Mouse (Mus musculus) right cerebral cortex, adult 18-20 months (tissue): Measurements from ENCODE around the gene Gnpnat1.
A peak's percentile ranks its signal among the peaks of the same experiment; 100 is the strongest.

Source experiments
- DNase-seq: peaks from one replicate; pipeline ENCODE4 v3.0.0; 2022; ENCODE audit warnings: mixed read lengths

The Gnpnat1 gene

DNA sequence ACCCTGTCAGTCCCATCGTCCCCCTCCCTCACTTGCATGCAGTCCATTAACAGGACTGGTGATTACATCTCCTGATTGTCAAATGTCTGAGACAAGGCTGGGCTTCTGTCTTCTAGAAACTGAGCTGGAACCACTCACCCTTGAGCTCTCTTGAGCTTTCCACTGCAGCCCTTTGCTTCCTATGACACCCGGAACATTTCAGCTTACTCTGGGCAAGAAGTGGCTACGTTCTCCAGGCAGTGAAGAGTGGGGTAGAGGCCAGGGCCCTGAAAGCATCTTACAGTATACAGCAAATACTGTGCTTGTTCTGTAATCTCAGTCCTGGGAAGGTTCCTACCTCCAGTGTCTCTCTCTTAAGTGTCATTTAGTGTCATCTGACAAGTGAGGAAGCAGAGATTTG is 15.5 kb downstream of the Gnpnat1 start:
- DNase-seq: no peak

DNA sequence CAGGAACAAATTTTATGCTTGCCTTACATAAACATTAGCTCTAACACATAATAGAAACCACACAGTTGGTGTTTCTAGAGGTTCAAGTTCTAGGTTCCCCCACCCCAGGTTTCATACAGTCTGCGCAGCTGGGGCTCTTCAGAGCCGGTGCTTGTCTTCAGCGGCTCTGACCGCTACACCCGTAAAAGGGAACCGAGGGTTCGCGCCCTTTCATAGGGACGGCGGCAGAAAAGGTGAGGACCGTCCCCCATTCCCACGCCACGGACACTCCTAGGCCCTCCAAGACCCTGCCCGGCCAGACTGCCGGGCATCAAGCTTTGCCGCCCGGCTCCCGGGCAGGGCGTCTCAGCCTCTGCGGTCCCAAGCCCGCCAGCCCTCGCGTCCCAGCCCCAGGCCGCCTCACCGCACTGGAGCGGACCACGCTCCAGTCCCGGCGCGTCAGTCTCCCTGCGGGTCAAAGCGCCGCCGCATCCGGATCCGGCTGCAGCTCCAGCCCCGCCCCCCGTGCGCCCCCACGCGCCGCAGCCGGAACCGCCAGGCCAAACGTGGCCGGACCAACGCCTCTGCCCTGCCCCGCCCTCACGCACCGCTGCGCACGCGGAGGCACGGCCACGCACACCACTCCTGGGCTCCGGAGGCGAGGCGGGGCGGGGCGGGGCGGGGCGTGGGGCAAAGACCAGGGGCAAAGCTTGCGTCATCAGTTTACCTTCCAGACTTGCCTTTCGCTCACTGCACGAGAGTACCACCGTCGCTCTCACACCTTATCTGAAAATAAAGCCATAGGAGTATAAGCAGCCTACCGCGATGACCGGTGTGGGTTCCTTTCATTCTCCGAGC is 16.1 kb downstream of the Gnpnat1 start:
- peak; percentile 94 for DNase-seq

GRCm38 (mm10) chr14:45387480-45387879 is 17.2 kb downstream of the Gnpnat1 start:
- DNase-seq: no peak

GRCm38 (mm10) chr14:45385596-45385995 is 19.1 kb downstream of the Gnpnat1 start:
- DNase-seq: no peak

DNA sequence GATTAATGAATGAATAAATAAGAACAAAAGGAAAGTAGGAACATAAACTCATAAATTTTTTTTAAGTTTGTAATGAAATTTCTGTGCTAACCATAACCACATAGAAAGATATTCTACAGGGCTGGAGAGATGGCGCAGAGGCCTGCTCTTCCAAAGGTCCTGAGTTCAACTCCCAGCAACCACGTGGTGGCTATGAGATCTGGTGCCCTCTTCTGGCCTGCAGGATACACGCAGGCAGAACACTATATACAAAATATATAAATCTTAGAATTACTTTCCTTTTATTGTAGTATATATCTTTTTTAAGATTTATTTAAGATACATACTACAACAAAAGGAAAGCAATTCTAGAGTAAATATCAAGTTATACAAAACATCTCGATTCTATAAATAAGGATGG is 21.8 kb downstream of the Gnpnat1 start:
- no peak for DNase-seq

GRCm38 (mm10) chr14:45380756-45381155 is 24.0 kb downstream of the Gnpnat1 start:
- no peak for DNase-seq

DNA sequence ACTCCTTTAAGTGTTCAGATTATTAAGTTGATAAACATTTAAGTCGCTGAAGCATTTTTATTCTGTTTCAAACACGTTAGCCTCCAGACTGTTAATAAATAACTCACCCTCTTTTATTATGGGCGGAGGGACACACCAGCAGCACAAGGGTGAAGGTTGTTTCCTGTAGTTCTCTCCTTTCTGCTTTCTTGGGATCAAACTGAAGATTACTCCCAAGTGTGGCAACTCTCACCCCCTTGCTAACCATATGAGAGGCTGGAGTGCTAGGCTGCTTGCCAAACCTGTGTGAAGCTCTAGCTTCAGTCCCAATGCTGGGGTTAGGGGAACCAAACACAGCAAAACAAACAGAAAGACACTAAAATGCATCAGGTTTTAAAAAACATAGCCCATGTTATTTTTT is 25.9 kb downstream of the Gnpnat1 start:
- DNase-seq: no peak

- DNase-seq: no peak
Measured at GRCm38 (mm10) chr14:45365196-45365587, 39.5 kb downstream of the Gnpnat1 start.

DNA sequence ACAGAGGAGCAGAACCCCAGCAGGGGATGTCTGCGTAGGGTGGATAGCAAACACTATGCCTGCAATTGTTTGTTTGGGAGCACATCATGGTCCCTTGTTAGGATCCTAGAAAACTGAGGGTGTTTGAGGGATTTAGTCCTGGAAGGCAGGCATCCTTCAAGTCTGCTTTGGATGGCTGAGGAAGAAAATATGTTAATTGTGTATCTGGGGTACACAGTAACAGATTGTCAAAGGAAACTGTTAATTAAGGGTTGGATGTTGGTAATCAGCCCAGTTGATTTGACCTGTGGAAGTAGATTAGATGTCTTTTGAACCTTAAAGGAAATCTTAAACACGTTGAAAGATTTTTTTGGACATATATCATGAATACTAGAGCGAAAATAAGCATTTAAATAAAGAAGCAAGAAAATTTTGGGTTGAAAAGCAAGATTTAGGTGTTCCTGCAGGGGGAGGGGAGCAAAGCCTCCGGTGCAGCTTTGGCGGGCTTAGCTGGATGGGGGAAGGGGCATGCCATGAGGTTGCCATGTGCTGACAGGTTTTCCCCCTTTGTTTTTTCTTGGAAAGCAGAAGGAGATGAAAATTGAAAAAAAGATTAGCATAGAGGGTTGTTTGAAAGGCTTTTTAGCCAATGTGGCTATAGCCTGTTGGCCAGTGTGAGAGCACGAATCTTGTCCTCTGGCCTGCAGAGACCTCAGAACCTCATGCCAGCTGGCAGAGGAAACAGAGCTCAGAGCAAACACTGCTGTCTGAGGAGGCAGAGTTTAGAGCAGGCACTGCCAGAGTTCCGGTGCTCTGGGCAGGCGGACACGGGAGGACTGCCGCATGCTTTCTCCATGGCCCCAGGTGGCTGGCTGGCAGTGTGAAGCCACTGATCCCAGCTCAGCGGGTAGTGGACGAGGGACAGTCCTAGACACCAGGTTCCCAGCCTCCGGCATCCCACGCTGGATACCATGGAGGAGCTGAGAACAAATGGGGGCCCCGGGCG is 40.2 kb downstream of the Gnpnat1 start:
- DNase-seq: no peak

DNA sequence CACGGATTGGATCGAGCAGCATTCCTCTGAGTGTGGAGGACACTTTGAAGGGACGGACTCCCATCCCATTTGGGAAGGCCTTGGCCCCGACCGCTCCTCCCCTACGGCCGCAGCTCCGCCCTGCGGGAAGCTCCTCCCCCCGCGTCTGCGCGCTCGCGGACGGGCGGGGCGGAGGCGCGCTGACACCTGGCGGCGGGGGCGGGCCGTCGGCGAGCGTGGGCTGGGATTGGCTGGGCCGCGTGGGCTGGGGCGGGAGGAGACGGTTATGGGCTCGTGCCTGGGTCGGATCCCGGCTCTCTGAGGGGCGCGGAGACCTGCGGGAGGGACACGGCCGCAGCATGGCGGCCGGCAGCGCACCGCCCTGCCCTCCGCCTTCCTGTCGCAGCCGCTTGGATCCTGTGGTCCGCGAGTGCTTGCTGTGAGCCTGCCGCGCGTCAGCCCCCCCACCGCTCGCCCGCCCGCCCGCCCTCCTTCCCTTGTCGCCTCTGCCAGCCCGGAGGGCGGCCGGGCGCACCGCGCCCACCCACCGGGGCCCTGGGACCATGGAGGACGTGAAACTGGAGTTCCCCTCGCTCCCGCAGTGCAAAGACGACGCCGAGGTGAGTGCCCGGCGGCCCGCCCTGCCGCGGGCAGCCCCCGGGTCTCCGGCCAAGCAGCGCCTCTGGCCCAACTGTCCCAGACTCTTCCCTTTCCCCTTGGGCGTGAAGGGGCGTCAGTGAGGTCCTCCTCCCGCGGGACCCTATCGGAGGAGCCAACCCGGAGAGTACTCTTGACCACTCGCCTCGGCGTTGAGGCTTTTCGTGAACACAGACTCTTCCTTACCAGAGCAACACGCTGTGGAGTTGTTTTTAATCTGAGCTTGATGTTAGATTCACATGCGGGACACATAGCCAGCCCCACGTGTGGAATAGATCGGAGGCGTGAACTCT is 53.5 kb downstream of the Gnpnat1 start, which contains the start of gene Styx:
Styx (plus strand) TSS at position 163 of the 929 bp plus-strand sequence.
- DNase-seq: peak; percentile 93

DNA sequence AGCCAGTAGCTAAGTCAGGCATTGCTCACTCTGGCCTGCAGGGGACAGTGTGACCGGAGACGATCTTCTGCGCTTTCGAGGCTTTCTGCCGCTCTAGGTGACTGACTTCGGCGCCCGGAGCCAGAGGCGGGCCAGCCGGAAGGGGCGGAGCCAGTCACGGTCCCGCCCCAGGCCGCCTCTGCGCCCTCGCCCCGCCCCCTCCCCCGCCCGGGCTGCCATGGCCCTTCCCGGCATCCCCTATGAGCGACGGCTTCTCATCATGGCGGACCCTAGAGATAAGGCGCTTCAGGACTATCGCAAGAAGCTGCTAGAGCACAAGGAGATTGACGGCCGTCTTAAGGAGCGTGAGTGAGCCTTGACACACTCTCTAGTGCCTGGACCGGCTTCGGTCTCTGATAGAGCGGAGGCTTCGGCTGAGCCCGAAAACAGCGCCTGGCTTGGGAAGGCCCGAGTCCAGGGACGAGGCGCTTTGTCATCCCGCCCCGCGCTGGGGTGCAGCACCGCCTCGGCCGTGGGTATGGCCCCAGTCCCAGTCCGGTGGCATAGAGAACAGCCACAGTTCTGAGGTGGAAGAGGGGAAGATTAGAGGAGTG is 75.0 kb downstream of the Gnpnat1 start, which contains the start of gene Psmc6:
Psmc6 (plus strand) TSS at position 200 of the 593 bp plus-strand sequence.
- DNase-seq: peak; percentile 94

DNA sequence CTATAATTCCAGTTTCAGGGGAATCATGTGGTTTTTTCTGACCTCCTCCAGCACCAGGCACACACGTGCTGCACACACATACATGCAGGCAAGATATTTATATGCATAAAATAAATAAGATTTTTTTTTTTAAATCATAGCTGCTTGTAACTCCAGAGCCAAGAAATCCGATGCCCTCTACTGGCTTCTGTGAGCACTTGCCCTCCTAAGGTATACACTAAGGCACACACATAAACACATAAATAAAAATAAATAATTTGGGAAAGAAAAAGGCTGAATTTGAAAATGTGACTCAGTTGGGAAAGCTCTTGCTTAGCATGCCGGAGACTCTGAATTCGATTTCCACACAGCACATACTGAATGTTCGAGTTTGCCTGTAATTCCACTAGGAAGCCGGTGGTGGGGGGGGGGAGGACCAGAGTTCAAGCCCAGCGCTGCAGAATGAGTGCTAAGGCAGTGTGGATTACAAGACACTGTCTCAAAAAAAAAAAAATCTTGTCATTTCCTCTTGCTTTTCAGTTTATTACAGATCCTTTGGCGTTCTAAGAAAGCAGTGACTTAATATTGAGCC is 75.6 kb downstream of the Gnpnat1 start:
- no peak for DNase-seq

GRCm38 (mm10) chr14:45328072-45328713 is 76.5 kb downstream of the Gnpnat1 start:
- no peak for DNase-seq
